Mouse (Mus musculus) intestine, embryonic 14.5 days (tissue): ENCODE results near the gene Junb. TPM values are rescaled to one million over a fixed set of nuclear protein-coding genes. Genes with fewer than 3 reads are reported as not detected.
A peak's percentile ranks its signal among the peaks of the same experiment; 100 is the strongest.

ENCODE experiments used
- ATAC-seq: fragments of 200-750 bp; cut with Nextera tagmentation; replicated peaks from 2 replicates; pipeline ENCODE4 v1.8.0; 2017; ENCODE audit warnings: low read depth, moderate number of reproducible peaks, moderate TSS enrichment, moderate library complexity; ENCODE audit not compliant: low FRiP score, low TSS enrichment
- DNase-seq: peaks from one replicate; pipeline ENCODE4 v3.0.0-alpha.2; 2018; ENCODE audit warnings: low spot score
- H3K27ac ChIP-seq: fragments of 300-500 bp; sonication (generic); 2 replicates; pipeline ENCODE4 v1.5.1; 2014; ENCODE audit warnings: low read depth, mild to moderate bottlenecking, control low read depth
- H3K27me3 ChIP-seq: fragments of 300-500 bp; sonication (generic); replicated peaks from 2 replicates; pipeline ENCODE4 v1.6.1; 2014; ENCODE audit warnings: low read length, control low read depth; ENCODE audit not compliant: control insufficient read depth, insufficient read depth
- H3K36me3 ChIP-seq: fragments of 300-500 bp; sonication (generic); 2 replicates; pipeline ENCODE4 v1.6.1; 2014; ENCODE audit warnings: low read length, control low read depth; ENCODE audit not compliant: control insufficient read depth, insufficient read depth
- H3K4me1 ChIP-seq: fragments of 300-500 bp; sonication (generic); replicated peaks from 2 replicates; pipeline ENCODE4 v1.6.1; 2014; ENCODE audit warnings: low read length, control low read depth, mixed read lengths; ENCODE audit not compliant: control insufficient read depth, insufficient read depth
- H3K4me2 ChIP-seq: fragments of 300-500 bp; sonication (generic); 2 replicates; pipeline ENCODE4 v1.6.1; 2014; ENCODE audit warnings: low read length
- H3K4me3 ChIP-seq: fragments of 300-500 bp; sonication (generic); 2 replicates; pipeline ENCODE4 v1.5.1; 2014; ENCODE audit warnings: low read depth, low read length, control low read depth, mixed read lengths
- H3K9ac ChIP-seq: fragments of 300-500 bp; sonication (generic); 2 replicates; pipeline ENCODE4 v1.6.1; 2014; ENCODE audit warnings: mild to moderate bottlenecking, low read length
- H3K9me3 ChIP-seq: fragments of 300-500 bp; sonication (generic); 2 replicates; pipeline ENCODE4 v1.6.1; 2016; ENCODE audit warnings: low read length, control low read depth; ENCODE audit not compliant: control insufficient read depth
- WGBS: fragments of 180-500 bp; shearing (Covaris S2); extraction: QIAGEN DNeasy Blood & Tissue Kit; methylation state at CpG from one replicate; pipeline ENCODE4 v1.1.7; 2014; 5-methylcytosine and 5-hydroxymethylcytosine counted together
- polyA plus RNA-seq: library from polyadenylated mRNA; unstranded; fragments of >200 nt; fragmentation: Nextera tagmentation; extraction: Ambion mirVana; gene quantifications from 2 replicates; pipeline ENCODE4 v1.2.1, GENCODE M21; 2014

The Junb gene
- polyA plus RNA-seq, 1 experiment from 2014 or later: 17.2 TPM

DNA sequence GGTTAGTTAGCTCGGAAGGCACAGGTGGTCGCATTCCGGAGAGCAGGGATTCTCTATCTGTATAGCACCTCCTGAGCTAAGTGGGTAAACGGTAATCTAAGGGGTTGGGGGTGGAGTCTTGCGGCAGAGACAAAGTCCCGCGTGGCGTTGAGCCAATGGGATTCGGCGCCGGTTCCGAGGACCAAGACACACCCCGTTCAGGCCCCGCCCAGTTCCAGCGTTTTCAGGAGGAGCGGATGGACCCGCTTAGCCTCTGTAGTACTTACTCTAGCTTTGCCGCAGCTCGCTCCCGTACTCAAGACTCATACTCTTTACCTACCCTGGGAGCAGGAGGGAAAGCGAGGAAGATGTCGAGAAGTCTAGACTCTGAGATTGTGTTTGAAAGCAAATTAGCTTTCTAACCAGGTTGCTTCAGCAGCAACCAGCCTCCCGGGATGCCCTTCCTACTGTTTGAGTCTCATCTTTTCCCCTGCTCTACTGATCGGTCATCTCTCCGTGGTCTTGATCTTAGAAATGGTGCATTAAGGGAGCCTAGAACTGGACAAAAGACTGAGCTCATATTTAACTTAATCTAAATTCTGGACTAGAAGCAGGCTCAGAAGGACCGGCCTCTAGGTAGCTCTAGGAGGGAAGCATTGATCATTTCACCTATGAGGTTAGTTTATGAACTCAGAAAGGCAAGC is 33.9 kb downstream of the Junb start:
- H3K9ac ChIP-seq: no peak overlapping the region
- peak overlapping the region; percentile 16; the same call in 1 of the 2 replicates for H3K4me3 ChIP-seq
- H3K9me3 ChIP-seq: 0 out of 2 replicates have a peak, but pooled peaks cover 2% of the 10 kb centered on the region
- DNase-seq: peak; percentile 67
- H3K27me3 ChIP-seq: peaks cover 65% of the 10 kb centered on the region
- H3K36me3 ChIP-seq: no peaks in the 10 kb centered on the region
- WGBS: 2% methylated on average over 26 of the region's 26 CpGs
- ATAC-seq: peak; percentile 57; the same call in 1 of the 2 replicates
- H3K4me1 ChIP-seq: 0 out of 2 replicates have a peak, but pooled peaks cover 4% of the 10 kb centered on the region
- H3K4me2 ChIP-seq: 0 out of 2 replicates have a peak overlapping the region, but pooled peaks have one; percentile 13
- no peak overlapping the region for H3K27ac ChIP-seq

DNA sequence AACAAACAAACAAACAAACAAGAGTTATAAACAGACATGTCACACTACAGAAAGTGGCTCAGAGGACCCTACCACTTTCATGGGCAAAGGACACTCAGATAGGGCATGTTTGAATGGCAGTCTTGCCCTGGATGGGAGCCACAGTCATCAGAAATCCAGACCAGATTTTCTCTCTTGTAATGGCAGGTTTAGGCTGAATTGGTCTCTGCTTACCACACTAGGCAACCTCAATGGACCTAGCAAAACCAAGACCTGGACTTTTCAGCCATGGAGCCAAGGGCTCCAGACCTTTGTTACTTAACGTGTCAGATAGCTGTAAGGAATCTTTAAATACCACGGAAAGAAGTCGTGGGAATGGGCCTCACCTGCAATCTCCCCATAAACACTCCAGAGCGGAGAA is 34.8 kb downstream of the Junb start:
- 20% methylated on average over 4 of the region's 4 CpGs for WGBS
- ATAC-seq: no peak
- Histone ChIP-seq H3K4me3 (no peak overlapping the region), H3K4me2 (no peak overlapping the region), H3K9ac (no peak overlapping the region), H3K9me3 (0 out of 2 replicates have a peak, but pooled peaks cover 2% of the 10 kb centered on the region), H3K4me1 (0 out of 2 replicates have a peak, but pooled peaks cover 4% of the 10 kb centered on the region), H3K36me3 (no peaks in the 10 kb centered on the region), H3K27ac (no peak overlapping the region), H3K27me3 (peaks cover 67% of the 10 kb centered on the region)
- DNase-seq: no peak

DNA sequence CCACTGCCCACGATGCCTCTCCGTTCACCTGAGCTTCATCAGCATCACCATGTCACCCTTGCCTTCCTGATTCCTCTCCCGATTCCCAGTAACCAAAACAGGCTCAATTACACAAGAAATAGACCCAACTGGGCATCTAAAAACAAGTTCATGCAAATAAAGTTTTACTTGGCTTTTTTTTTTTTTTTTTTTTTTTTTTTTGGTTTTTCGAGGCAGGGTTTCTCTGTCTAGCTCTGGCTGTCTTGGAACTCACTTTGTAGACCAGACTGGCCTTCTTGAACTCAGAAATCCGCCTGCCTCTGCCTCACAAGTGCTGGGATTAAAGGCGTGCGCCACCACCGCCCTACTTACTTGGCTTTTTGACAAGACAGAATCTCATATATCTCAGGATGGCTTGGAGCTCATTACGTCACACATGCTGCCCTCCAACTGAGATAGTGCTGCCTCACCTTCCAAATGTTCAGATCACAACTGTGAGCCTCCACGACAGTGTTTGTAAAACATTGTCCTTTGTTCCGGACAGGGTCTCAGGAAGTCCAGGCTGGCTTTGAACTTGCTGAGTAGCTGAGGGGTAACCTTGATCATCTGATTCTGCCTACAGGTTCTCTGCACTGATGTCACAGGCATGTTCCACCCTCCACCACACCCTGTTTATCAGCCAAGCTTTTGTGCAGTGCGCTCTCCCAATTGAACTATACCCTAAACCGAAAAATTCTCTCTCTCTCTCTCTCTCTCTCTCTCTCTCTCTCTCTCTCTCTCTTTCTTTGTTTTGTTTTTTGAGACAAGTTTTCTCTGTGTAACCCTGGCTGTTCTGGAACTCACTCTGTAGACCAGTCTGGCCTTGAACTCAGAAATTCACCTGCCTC is 40.7 kb downstream of the Junb start:
- H3K36me3 ChIP-seq: no peaks in the 10 kb centered on the region
- no peak for ATAC-seq
- no peak overlapping the region for H3K9ac ChIP-seq
- peak overlapping the region; percentile 62 for H3K4me2 ChIP-seq
- H3K9me3 ChIP-seq: no peaks in the 10 kb centered on the region
- no peak overlapping the region for H3K27ac ChIP-seq
- peaks cover 10% of the 10 kb centered on the region for H3K4me1 ChIP-seq
- WGBS: 59% methylated on average over 13 of the region's 13 CpGs
- H3K4me3 ChIP-seq: no peak overlapping the region
- DNase-seq: no peak
- H3K27me3 ChIP-seq: peaks cover 62% of the 10 kb centered on the region

DNA sequence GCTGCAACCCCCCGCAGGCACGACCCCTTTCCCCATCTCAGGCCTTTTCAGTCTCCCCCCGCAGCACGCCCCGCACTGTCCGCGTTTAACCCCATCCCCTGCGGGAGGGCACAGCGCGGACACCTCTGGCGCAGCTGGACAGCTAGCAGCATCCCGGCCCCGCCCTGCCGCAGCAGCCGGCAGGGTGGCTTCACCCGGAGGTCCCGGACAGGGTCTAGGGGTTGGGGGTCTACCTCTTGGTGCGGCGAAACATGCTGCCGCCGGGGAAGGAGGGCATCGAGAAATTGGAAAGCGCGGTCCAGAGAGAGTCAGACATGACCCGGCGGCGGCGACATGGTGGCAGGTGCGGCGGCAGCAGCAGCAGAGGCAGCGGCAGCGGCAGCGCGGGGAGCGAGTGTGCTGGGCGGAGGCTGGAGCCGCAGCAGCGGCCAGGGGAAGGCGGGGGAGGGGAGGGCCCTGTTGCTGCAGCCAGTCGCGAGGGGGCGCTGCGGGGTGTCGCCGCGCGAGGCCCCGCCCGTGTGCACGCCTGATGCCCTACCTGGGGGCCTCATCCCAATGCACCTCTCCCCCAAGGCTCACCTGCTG is 41.5 kb downstream of the Junb start, which contains the start of gene Mast1:
Mast1 (minus strand) TSS at position 398 of the 585 bp plus-strand sequence.
- peak; percentile 78 for DNase-seq
- Histone ChIP-seq H3K27ac (no peak within 1 kb of the TSS), H3K9ac (peak within 1 kb of the TSS; percentile 17; the same call in 1 of the 2 replicates), H3K4me1 (peaks cover 10% of the 10 kb centered on the region), H3K27me3 (peaks cover 61% of the 10 kb centered on the region), H3K9me3 (no peaks in the 10 kb centered on the region), H3K4me2 (peak within 1 kb of the TSS; percentile 62), H3K4me3 (peak within 1 kb of the TSS; percentile 39), H3K36me3 (no peaks in the 10 kb centered on the region)
- WGBS: under 1% methylated on average over 49 of the region's 50 CpGs
- peak; percentile 56; the same call in 1 of the 2 replicates for ATAC-seq

DNA sequence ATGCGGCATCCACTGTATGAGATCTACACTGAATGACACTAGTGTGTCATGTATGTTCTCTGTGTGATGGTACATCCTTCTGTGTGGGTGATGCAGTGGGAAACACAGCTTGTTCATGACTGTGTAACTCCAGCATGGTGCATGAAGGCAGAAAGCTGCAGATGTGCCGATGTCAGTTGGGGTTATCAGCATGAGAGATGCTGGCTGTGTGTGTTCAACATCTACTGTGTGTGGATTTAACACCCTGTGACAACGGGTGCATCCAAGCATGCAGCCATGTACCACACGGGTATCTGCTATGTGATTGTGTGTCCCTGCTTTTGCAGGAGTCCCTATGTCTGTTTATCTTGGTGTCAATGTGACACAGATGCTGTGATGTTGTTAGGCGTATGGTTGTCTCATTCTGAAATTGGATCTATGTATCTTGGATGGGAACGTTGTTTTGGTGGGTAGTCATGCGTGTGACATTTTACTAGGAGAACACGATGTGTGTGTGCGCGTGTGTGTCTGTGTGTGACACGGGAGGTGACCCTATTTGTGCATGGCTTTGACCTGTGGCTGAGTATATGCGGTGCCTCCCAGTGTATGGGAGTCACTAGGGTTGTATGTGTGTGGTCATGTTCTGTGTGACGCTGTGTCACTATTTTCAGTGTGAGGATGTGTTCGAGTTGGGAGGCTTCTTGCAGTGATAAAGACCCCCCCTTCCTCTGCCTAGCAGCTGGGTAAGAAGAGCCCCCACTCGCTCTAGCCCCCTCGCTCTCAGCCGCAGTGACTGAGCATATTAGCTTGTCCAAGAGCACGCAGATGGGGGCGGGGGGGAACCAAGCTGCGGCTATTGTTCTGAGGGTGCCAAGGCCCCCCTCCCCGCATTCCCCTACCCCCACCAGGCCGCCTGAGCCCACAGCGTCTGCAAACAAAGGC is 42.2 kb downstream of the Junb start:
- H3K4me3 ChIP-seq: peak overlapping the region; percentile 39
- DNase-seq (no peak), ATAC-seq (no peak)
- H3K9me3 ChIP-seq: no peaks in the 10 kb centered on the region
- H3K27ac ChIP-seq: no peak overlapping the region
- peaks cover 68% of the 10 kb centered on the region for H3K27me3 ChIP-seq
- peak overlapping the region; percentile 17; the same call in 1 of the 2 replicates for H3K9ac ChIP-seq
- H3K4me2 ChIP-seq: peak overlapping the region; percentile 62
- 24% methylated on average over 23 of the region's 23 CpGs for WGBS
- H3K4me1 ChIP-seq: peaks cover 10% of the 10 kb centered on the region
- no peaks in the 10 kb centered on the region for H3K36me3 ChIP-seq

DNA sequence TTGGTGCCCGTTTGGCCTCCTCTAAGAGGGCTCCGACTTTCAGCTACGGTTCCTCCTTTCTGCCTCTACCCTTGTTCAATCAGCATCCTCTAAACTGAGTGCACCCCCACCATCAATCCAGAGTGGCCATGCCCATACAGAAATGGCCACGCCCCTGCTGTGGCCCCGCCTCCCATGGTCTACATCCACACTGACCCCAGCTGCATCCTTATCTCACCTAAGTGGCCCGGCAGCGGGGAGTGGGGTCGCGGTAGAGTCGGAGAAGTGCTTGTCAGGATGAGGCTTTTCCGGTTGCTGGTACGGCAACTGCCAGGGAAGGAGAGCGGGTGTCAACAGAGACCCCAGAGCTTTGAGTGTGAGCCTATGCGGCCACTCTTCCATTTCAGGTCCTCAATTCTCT is 43.0 kb downstream of the Junb start:
- Histone ChIP-seq H3K36me3 (no peaks in the 10 kb centered on the region), H3K27ac (no peak overlapping the region), H3K4me3 (no peak overlapping the region), H3K9me3 (no peaks in the 10 kb centered on the region), H3K9ac (no peak overlapping the region), H3K27me3 (peaks cover 73% of the 10 kb centered on the region), H3K4me1 (peaks cover 10% of the 10 kb centered on the region), H3K4me2 (no peak overlapping the region)
- WGBS: 5% methylated on average over 14 of the region's 14 CpGs
- DNase-seq: no peak
- no peak; the same call in 1 of the 2 replicates for ATAC-seq

DNA sequence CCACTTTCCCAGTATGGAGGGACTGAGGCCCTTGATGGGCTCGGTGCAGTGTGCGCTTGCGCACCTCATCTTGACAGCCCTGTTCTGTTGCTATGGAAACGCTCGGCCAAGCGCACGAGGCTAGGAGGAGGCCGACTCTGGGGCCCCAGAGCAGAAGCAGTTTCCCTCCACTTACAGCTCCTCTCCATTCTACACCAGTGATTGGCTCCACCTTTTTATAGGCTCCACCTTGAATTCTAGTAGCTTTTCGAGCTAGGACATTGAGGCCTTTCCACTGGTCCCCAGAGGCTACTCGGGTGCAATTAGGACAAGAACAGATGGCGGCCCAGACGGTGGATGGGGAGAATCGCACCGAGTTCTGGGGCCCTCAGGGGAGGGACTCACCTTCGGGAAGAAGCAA is 43.7 kb downstream of the Junb start:
- H3K9ac ChIP-seq: no peak overlapping the region
- no peak overlapping the region; the same call in 1 of the 2 replicates for H3K4me3 ChIP-seq
- ATAC-seq: no peak
- no peaks in the 10 kb centered on the region for H3K36me3 ChIP-seq
- peaks cover 75% of the 10 kb centered on the region for H3K27me3 ChIP-seq
- no peak overlapping the region; the same call in 1 of the 2 replicates for H3K4me2 ChIP-seq
- peaks cover 10% of the 10 kb centered on the region for H3K4me1 ChIP-seq
- H3K9me3 ChIP-seq: no peaks in the 10 kb centered on the region
- under 1% methylated on average over 15 of the region's 15 CpGs for WGBS
- no peak overlapping the region for H3K27ac ChIP-seq
- no peak for DNase-seq
